In genomic region chr1:190174231-190174630, GRCm38 (mm10) we compare ENCODE assay signal across 8 mouse cellular contexts. TPM values are rescaled to one million over a fixed set of nuclear protein-coding genes. Genes with fewer than 3 reads are reported as not detected.
DNase-seq lines count a peak whose midpoint lies in the region; ATAC-seq and TF ChIP-seq lines count a peak whose summit lies in the region.

No protein-coding gene starts in this region.

- no peak for TF ChIP-seq POLR2A in small intestine, adult 2 months (IDR thresholded peaks at IDR 0.05; ENCODE audit: low read depth, low read length)

- H3K9ac ChIP-seq in kidney, embryonic 15.5 days = no peak overlapping the region
- H3K9ac ChIP-seq in kidney, embryonic 16.5 days (replicated peaks; ENCODE audit: low read length) = no peak overlapping the region
- H3K9ac ChIP-seq in limb, embryonic 13.5 days = no peak overlapping the region

- peak overlapping the region; percentile 83 for H3K4me2 ChIP-seq in kidney, embryonic 15.5 days
- no peak overlapping the region for H3K4me2 ChIP-seq in kidney, embryonic 16.5 days (replicated peaks; ENCODE audit: low read depth, low read length)
- peak overlapping the region; percentile 73 for H3K4me2 ChIP-seq in limb, embryonic 13.5 days (replicated peaks)

- H3K36me3 ChIP-seq in kidney, embryonic 15.5 days = no peaks in the 10 kb centered on the region
- H3K36me3 ChIP-seq in kidney, embryonic 16.5 days (ENCODE audit: insufficient read depth, low read length) = no peaks in the 10 kb centered on the region
- H3K36me3 ChIP-seq in heart, embryonic 10.5 days = no peaks in the 10 kb centered on the region
- H3K36me3 ChIP-seq in limb, embryonic 13.5 days = no peaks in the 10 kb centered on the region
- H3K36me3 ChIP-seq in small intestine, adult 2 months (ENCODE audit: control insufficient read depth, insufficient read depth, low read length) = no peaks in the 10 kb centered on the region

- ATAC-seq in kidney, embryonic 15.5 days (replicated peaks; ENCODE audit: low FRiP score) = no peak
- ATAC-seq in kidney, embryonic 16.5 days (ENCODE audit: low FRiP score, low TSS enrichment) = no peak
- no peak for ATAC-seq in limb, embryonic 13.5 days (ENCODE audit: low FRiP score, low read depth)

- WGBS in kidney, embryonic 15.5 days = 2% methylated on average over 13 of the region's 13 CpGs
- WGBS in kidney, embryonic 16.5 days = 4% methylated on average over 13 of the region's 13 CpGs
- WGBS in heart, embryonic 10.5 days = 2% methylated on average over 13 of the region's 13 CpGs
- WGBS in limb, embryonic 13.5 days = under 1% methylated on average over 13 of the region's 13 CpGs
- 6% methylated on average over 13 of the region's 13 CpGs for WGBS in small intestine, adult 2 months

- H3K27ac ChIP-seq in kidney, embryonic 15.5 days = no peak overlapping the region
- no peak overlapping the region for H3K27ac ChIP-seq in kidney, embryonic 16.5 days (ENCODE audit: low read length)
- H3K27ac ChIP-seq in heart, embryonic 10.5 days = peak overlapping the region; percentile 93
- H3K27ac ChIP-seq in limb, embryonic 13.5 days = no peak overlapping the region
- no peak overlapping the region for H3K27ac ChIP-seq in small intestine, adult 2 months (ENCODE audit: insufficient read depth, low read depth, low read length)

- no peak for TF ChIP-seq CTCF in small intestine, adult 2 months (IDR thresholded peaks at IDR 0.05; ENCODE audit: extremely low read depth, insufficient read length, insufficient replicate concordance, low read depth, low read length)

- H3K4me1 ChIP-seq in kidney, embryonic 15.5 days = peaks cover 53% of the 10 kb centered on the region
- peaks cover 37% of the 10 kb centered on the region for H3K4me1 ChIP-seq in kidney, embryonic 16.5 days (ENCODE audit: insufficient read depth, low read length)
- peaks cover 43% of the 10 kb centered on the region for H3K4me1 ChIP-seq in heart, embryonic 10.5 days
- peaks cover 39% of the 10 kb centered on the region for H3K4me1 ChIP-seq in limb, embryonic 13.5 days
- peaks cover 10% of the 10 kb centered on the region; the same call in 1 of the 2 replicates for H3K4me1 ChIP-seq in small intestine, adult 2 months (ENCODE audit: control insufficient read depth, insufficient read depth, insufficient read length, low read length)

- peaks cover 84% of the 10 kb centered on the region for H3K27me3 ChIP-seq in kidney, embryonic 15.5 days
- H3K27me3 ChIP-seq in kidney, embryonic 16.5 days (ENCODE audit: insufficient read depth, low read length) = peaks cover 66% of the 10 kb centered on the region
- peaks cover 42% of the 10 kb centered on the region for H3K27me3 ChIP-seq in heart, embryonic 10.5 days (ENCODE audit: insufficient read depth, poor library complexity, severe bottlenecking)
- H3K27me3 ChIP-seq in limb, embryonic 13.5 days = peaks cover 82% of the 10 kb centered on the region
- H3K27me3 ChIP-seq in small intestine, adult 2 months (ENCODE audit: control insufficient read depth, insufficient read depth, low read length) = peaks cover 55% of the 10 kb centered on the region

- DNase-seq in cerebellum, adult 11 months = peak; percentile 76
- no peak for DNase-seq in heart, embryonic 10.5 days (ENCODE audit: low spot score)
- DNase-seq in thymus, postnatal 36 days = no peak
- no peak for DNase-seq in right cerebral cortex, postnatal 25 days

- H3K4me3 ChIP-seq in kidney, embryonic 15.5 days (replicated peaks) = 0 out of 2 replicates have a peak overlapping the region, but pooled peaks have one; percentile 46
- H3K4me3 ChIP-seq in kidney, embryonic 16.5 days (ENCODE audit: low read length) = no peak overlapping the region
- H3K4me3 ChIP-seq in heart, embryonic 10.5 days = peak overlapping the region; percentile 67
- H3K4me3 ChIP-seq in limb, embryonic 13.5 days = peak overlapping the region; percentile 43
- H3K4me3 ChIP-seq in small intestine, adult 2 months (ENCODE audit: low read depth, low read length) = peak overlapping the region; percentile 26; the same call in 1 of the 2 replicates

- no peaks in the 10 kb centered on the region for H3K9me3 ChIP-seq in kidney, embryonic 15.5 days (replicated peaks)
- H3K9me3 ChIP-seq in kidney, embryonic 16.5 days (ENCODE audit: low read length) = no peaks in the 10 kb centered on the region
- H3K9me3 ChIP-seq in heart, embryonic 10.5 days = no peaks in the 10 kb centered on the region
- no peaks in the 10 kb centered on the region for H3K9me3 ChIP-seq in limb, embryonic 13.5 days

RNA-seq across cellular contexts. Expression of gene Prox1, which starts 3.7 kb away (rescaled TPM):
- polyA plus RNA-seq in kidney, embryonic 15.5 days (2015; fragmentation: Nextera tagmentation; extraction: Ambion mirVana) = 1.3 and 1.8 TPM in 2 replicates
- 0.89 and 1.3 TPM in 2 replicates for polyA plus RNA-seq in kidney, embryonic 16.5 days (2015; fragmentation: Nextera tagmentation; extraction: Ambion mirVana)
- 13.3 and 17.3 TPM in 2 replicates for polyA plus RNA-seq in heart, embryonic 10.5 days (2016; fragmentation: Nextera tagmentation; extraction: Ambion mirVana)
- polyA plus RNA-seq in limb, embryonic 13.5 days (2015; fragmentation: Nextera tagmentation; extraction: Ambion mirVana) = 3.2 and 3.7 TPM in 2 replicates
- polyA plus RNA-seq in small intestine, adult 2 months (2012; rRNA removed) = 0.41 and 1.7 TPM in 2 replicates
